Mouse (Mus musculus): ENCODE data around the gene Abhd17c.

The Abhd17c gene

GRCm38 (mm10) chr7:84116621-84117542, 34.8 kb downstream of the Abhd17c start:
- DNase-seq: peak in 1 of 2 experiments; percentile 32

GRCm38 (mm10) chr7:84115385-84115784, 36.3 kb downstream of the Abhd17c start:
- DNase-seq: peak in 1 of 2 experiments; percentile 33

GRCm38 (mm10) chr7:84114775-84115174, 36.9 kb downstream of the Abhd17c start:
- no peak for DNase-seq

GRCm38 (mm10) chr7:84113035-84113390, 38.7 kb downstream of the Abhd17c start:
- DNase-seq: no peak

- DNase-seq: no peak
Measured at GRCm38 (mm10) chr7:84112351-84113034, 39.2 kb downstream of the Abhd17c start.

- no peak for DNase-seq
Measured at GRCm38 (mm10) chr7:84111716-84112350, 39.9 kb downstream of the Abhd17c start.

GRCm38 (mm10) chr7:84106942-84107341, 44.8 kb downstream of the Abhd17c start:
- DNase-seq: no peak

- DNase-seq: no peak
Measured at GRCm38 (mm10) chr7:84102589-84102988, 49.1 kb downstream of the Abhd17c start.

GRCm38 (mm10) chr7:84100672-84101071, 51.0 kb downstream of the Abhd17c start:
- DNase-seq: no peak

- DNase-seq: no peak
Measured at GRCm38 (mm10) chr7:84098098-84098497, 53.6 kb downstream of the Abhd17c start.

GRCm38 (mm10) chr7:84096501-84096900, 55.2 kb downstream of the Abhd17c start:
- DNase-seq: peak; percentile 36 to 53

- no peak for DNase-seq
Measured at GRCm38 (mm10) chr7:84090793-84091192, 60.9 kb downstream of the Abhd17c start.

GRCm38 (mm10) chr7:84089777-84090176, 61.9 kb downstream of the Abhd17c start:
- DNase-seq: no peak

GRCm38 (mm10) chr7:84088971-84089370, 62.7 kb downstream of the Abhd17c start:
- peak; percentile 88 to 90 for DNase-seq

GRCm38 (mm10) chr7:84088191-84088590, 63.5 kb downstream of the Abhd17c start:
- no peak for DNase-seq

- peak; percentile 92 to 94 for DNase-seq
Measured at GRCm38 (mm10) chr7:84086039-84086829, 65.5 kb downstream of the Abhd17c start, which contains the start of gene Cemip. Gene Cemip, minus strand, starts transcription at chr7:84086502.

GRCm38 (mm10) chr7:84085049-84085945, 66.4 kb downstream of the Abhd17c start:
- DNase-seq: peak; percentile 90 to 91

GRCm38 (mm10) chr7:84077257-84078013, 74.3 kb downstream of the Abhd17c start:
- peak in 1 of 2 experiments; percentile 23 for DNase-seq

GRCm38 (mm10) chr7:84074266-84074665, 77.4 kb downstream of the Abhd17c start:
- no peak for DNase-seq

- DNase-seq: no peak
Measured at GRCm38 (mm10) chr7:84073856-84074255, 77.8 kb downstream of the Abhd17c start.

- no peak for DNase-seq
Measured at GRCm38 (mm10) chr7:84068931-84069330, 82.8 kb downstream of the Abhd17c start.

Data from kidney, postnatal 4 days (tissue).